Mouse (Mus musculus): ENCODE data around the gene Gpr35.

The Gpr35 gene

DNA sequence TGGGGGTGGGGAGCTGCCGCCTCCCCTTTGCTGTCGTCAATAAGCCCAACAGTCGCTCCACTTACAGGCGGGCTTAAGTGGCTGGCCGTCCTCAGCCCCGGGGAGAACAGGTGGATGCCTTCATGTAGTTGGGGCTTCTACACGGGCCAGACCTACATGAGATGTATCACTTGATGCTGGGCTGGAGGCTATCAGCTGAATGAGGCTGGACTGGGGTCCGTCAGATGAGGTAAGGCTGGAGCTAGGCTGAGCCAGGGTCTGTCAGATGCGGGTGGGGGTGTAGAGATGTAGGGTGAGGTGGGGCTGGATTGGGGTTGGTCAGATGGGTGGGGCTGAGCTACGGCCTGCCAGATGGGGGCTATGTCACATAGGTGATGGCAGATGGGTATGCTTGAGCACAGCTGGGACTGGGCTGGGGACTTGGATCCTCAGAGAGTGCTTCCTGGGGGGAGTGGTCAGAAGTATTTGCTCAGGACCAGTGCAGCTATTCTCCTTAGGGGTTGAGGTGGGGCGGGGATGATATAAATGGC lies 28.5 kb downstream of the Gpr35 start:
- no peak for DNase-seq (ENCODE audit: extremely low read depth, insufficient read length, low spot score)

DNA sequence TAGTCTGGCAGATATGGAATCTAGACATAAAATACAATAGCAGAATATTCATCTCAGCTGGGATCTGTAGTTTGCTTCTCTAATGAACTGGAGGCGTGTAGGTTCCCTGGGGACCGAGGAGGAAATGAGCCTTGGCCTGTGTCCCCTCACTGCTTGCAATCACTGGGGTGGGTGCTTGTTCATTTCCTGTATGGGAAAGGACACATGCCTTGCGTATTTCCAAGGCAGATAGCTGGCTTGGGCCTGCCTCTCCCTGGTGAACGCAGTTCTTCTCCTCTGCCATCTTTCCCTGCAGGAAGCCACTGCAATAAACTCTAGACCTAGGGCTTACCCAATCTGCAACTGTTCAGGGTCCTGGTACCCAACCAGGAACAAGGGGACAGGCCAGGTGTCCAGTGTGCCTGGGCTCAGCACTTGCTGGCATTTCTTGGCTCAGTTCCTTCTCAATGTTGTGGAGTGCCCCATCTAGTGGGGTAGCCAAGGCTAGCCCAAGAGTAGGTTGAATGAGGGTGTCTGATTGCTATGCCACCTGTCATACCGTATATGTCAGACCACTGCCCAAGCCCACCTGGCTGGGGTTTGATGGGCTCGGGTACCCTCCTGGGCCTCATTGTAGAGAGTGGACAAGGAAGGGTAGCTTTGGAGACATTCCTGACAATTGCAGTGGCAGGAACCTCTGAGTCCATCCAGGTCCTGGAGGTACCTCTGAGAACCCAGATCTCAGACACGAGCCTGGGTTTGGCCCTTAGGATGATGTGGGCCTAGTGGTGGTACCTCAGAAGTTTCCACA lies 30.6 kb downstream of the Gpr35 start:
- no peak for DNase-seq (ENCODE audit: extremely low read depth, insufficient read length, low spot score)

GRCm38 (mm10) chr1:92982931-92983605 lies 32.4 kb downstream of the Gpr35 start:
- DNase-seq (ENCODE audit: extremely low read depth, insufficient read length, low spot score) = no peak

GRCm38 (mm10) chr1:92984999-92985398 lies 34.3 kb downstream of the Gpr35 start:
- no peak for DNase-seq (ENCODE audit: extremely low read depth, insufficient read length, low spot score)

DNA sequence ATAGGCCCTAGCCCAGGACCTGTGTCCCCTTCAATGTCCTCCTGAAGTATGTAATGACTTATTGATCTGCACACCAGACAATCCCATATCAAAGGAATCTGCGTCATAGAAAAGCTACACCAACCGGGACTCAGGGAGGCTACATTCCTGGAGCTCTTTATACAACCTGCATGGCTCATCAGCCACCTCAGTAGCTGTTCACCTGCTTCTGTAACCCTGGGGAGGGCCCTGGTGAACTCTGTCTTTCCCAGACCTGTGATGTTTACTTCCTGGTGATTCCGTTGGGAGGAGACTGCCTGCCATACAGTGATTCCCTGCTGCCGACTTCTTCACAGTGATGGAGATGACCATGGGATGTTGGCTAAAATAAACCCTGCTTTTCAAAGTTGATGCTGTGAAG lies 38.2 kb downstream of the Gpr35 start:
- no peak for DNase-seq (ENCODE audit: extremely low read depth, insufficient read length, low spot score)

- no peak for DNase-seq (ENCODE audit: extremely low read depth, insufficient read length, low spot score)
Observed at GRCm38 (mm10) chr1:92989891-92990290, 39.2 kb downstream of the Gpr35 start.

GRCm38 (mm10) chr1:92992214-92992855 lies 41.7 kb downstream of the Gpr35 start:
- no peak for DNase-seq (ENCODE audit: extremely low read depth, insufficient read length, low spot score)

DNA sequence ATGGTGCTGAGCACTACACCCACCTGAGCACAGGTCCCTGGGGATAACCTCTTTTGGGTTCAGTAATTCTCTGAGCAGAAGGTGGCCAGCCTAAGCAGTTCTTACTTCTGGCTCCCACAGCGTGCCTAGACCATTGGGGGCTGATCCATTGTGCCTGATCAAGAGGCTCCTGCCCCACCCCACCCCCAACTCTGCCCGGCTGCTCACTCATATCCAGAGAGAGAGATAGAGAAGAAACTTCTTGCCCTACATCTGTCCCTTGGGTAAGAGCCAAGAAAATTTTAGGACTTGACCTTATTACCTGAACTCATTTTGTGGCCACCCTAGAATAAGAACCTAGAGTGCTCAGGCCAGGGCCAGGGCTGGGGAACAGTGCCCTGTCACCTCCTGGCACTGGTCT lies 42.2 kb downstream of the Gpr35 start:
- DNase-seq (ENCODE audit: extremely low read depth, insufficient read length, low spot score) = no peak

GRCm38 (mm10) chr1:93006061-93006460 lies 55.4 kb downstream of the Gpr35 start, which contains the start of gene Aqp12:
Aqp12 (plus strand) TSS chr1:93006334.
- no peak for DNase-seq (ENCODE audit: extremely low read depth, insufficient read length, low spot score)

GRCm38 (mm10) chr1:93009196-93009595 lies 58.5 kb downstream of the Gpr35 start:
- DNase-seq (ENCODE audit: extremely low read depth, insufficient read length, low spot score) = no peak

GRCm38 (mm10) chr1:93010731-93011130 lies 60.1 kb downstream of the Gpr35 start:
- no peak for DNase-seq (ENCODE audit: extremely low read depth, insufficient read length, low spot score)

DNA sequence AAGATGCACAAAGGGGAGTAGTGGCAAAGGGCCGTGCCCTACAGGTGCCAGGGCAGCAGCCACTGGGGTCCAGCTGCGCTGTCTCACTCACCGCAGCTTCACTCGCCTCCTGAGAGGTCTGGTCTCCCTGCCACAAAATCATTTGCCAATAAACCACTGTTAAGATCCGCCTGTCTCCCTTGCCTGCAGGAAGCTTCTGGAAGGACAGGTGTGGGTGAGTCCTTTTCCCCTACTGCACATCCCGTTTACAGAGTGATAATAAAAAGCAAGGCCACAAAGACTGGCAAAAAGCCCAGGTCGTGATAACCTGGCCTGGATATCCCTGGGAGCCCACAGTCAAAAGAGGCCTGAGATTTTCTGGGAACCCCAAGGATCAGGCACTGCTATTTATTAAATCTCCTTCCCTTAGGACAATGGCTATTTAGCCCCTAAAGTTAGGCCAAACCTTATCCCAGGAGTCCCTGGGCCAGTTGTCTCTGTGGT lies 61.5 kb downstream of the Gpr35 start:
- DNase-seq (ENCODE audit: extremely low read depth, insufficient read length, low spot score) = no peak

DNA sequence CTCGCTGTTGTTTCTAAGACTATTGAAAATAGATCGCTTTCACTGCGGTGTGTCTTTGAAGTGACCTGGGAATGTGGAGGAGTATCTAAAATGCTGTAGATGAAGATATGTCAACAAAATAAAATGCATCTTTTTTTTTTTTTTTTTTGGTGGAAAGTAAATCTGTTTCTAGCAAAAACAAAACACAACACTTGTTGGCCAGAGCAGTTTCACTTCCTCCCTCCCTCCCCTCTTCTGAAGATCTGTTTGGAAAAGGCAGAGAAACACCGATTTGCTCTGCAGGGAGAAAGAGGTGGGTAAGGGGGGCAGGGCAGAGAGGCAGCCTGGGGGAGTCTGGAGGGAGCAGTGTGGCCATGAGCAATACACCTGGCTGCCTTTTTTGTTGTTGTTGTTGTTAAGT lies 62.7 kb downstream of the Gpr35 start:
- no peak for DNase-seq (ENCODE audit: extremely low read depth, insufficient read length, low spot score)

DNA sequence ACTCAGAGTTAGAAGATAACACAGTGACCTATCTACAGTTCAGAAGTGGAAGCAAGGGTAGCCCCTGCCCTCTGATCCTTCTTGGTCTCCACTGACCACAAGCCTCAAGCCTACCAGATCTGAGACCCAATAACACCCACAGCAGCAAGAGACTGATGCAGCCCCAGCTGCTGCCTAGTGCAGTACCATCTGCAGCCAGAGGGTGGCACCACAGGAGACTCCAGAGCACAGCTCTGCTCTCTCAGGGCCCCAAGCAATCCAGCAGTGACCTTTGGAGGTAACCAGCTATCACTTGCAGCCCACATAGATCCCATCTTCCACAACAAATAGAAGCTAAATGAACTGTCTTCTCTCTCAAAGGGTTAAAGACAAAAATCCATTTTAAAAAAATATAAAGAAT lies 63.8 kb downstream of the Gpr35 start:
- no peak for DNase-seq (ENCODE audit: extremely low read depth, insufficient read length, low spot score)

- no peak for DNase-seq (ENCODE audit: extremely low read depth, insufficient read length, low spot score)
Observed at GRCm38 (mm10) chr1:93015136-93015535, 64.5 kb downstream of the Gpr35 start.

DNA sequence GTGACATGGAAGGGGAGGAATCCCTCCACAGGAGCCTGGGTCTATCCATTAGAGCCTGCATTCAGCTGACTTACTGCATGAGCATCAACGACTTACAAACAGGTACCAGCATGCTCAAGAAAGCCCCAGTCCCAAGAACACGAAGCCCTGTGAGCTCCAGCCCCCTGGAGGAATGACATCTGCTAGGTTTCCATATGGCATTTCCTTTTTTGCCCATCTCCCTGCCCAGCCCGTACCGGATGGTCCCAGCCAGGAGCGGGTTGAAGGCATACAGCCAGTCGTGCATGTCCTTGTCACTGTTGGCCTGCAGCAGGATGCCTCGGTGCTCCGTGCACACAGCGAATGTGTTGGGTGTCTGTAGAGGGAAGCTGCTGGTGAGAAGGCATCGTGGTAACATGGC lies 68.1 kb downstream of the Gpr35 start:
- DNase-seq (ENCODE audit: extremely low read depth, insufficient read length, low spot score) = no peak

DNA sequence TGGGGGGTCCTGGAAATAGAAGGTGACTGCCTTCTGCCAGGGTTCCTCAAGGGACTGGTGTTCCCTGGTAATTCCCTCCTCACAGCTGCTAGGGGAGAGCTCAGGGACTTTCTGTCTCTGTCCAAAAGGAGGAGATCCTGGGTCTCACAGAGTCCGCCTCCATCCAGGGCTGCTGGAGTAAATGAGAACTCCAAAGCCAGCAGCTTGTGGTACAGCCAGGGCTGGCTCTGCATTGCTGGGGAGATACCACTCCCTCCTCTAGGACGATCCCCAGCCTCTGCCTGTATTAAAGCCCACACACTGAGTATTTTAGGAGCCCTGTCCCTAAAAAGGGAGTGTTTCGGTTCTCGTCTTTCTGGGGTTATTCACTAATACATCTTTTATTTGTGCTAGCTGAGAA lies 69.9 kb downstream of the Gpr35 start:
- no peak for DNase-seq (ENCODE audit: extremely low read depth, insufficient read length, low spot score)

GRCm38 (mm10) chr1:93026600-93026999 lies 75.9 kb downstream of the Gpr35 start:
- DNase-seq (ENCODE audit: extremely low read depth, insufficient read length, low spot score) = no peak

- no peak for DNase-seq (ENCODE audit: extremely low read depth, insufficient read length, low spot score)
Observed at GRCm38 (mm10) chr1:93029387-93029786, 78.7 kb downstream of the Gpr35 start.

- DNase-seq (ENCODE audit: extremely low read depth, insufficient read length, low spot score) = no peak
Observed at GRCm38 (mm10) chr1:93030060-93030459, 79.4 kb downstream of the Gpr35 start.

DNA sequence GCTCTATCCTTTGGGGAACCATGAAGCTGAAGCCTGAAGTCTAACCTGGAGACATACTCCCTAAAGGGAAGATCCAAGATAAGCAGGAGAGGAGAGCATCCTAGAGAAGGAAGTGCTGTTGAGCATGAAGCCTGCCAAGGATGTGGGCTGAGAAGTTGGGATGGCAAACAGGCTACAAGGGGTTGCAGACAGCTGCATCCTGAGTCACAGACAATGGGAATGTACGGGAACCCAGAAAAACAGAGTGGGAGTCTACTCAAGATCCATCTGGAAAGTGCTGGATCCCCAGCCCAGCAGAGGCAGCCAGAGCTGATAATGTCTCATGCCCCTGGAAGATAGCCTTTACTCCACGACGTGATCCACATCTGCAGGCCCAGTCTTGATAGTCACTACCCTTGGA lies 80.5 kb downstream of the Gpr35 start:
- DNase-seq (ENCODE audit: extremely low read depth, insufficient read length, low spot score) = no peak

Data from 3134 (cell line).